Mouse (Mus musculus): Measurements from ENCODE around the gene Pde1a. TPM values are rescaled to one million over a fixed set of nuclear protein-coding genes. Genes with fewer than 3 reads are reported as not detected.

Pde1a gene
- total RNA-seq, 1 experiment from 2014 or later = 0.12 TPM

DNA sequence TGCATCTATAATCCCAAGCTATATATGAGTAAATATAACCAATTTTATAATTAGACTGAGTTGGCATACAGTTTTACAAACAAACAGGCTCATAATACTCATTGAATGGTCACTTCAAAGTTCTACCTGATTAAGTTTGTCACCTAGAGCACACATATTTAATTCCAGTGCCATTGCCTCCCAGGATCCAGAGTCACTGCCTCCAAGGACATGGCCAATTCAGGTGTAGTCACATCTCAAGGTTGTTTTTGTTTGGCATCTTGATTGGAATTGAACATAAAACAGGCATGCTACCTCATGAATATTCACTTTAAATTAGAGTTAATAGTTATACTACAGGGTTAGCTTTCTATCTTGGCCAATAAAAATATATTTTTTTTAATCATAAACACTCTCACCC is 157.0 kb downstream of the Pde1a start:
- no peak for ATAC-seq (ENCODE audit: extremely low read depth, insufficient number of reproducible peaks, low FRiP score, poor library complexity, severe bottlenecking)

DNA sequence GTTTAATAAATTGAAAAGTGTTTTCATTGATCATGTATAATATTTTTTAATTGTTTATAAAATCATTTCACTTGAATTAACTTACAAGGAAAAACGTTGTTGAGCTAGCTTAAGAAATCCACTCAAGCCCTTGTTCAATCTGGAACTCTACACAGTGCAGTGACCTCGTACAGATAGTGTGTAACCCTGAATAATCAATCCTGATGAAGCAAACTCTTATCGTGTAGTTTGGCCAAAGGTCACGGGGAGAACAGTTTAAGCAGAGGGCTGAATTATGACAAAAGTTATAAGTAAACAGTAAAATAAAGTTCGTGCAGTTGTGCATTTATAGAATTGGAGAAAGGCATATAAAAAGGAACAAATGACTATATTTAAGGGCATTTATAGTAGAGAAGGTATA is 159.7 kb downstream of the Pde1a start:
- no peak for ATAC-seq (ENCODE audit: extremely low read depth, insufficient number of reproducible peaks, low FRiP score, poor library complexity, severe bottlenecking)

DNA sequence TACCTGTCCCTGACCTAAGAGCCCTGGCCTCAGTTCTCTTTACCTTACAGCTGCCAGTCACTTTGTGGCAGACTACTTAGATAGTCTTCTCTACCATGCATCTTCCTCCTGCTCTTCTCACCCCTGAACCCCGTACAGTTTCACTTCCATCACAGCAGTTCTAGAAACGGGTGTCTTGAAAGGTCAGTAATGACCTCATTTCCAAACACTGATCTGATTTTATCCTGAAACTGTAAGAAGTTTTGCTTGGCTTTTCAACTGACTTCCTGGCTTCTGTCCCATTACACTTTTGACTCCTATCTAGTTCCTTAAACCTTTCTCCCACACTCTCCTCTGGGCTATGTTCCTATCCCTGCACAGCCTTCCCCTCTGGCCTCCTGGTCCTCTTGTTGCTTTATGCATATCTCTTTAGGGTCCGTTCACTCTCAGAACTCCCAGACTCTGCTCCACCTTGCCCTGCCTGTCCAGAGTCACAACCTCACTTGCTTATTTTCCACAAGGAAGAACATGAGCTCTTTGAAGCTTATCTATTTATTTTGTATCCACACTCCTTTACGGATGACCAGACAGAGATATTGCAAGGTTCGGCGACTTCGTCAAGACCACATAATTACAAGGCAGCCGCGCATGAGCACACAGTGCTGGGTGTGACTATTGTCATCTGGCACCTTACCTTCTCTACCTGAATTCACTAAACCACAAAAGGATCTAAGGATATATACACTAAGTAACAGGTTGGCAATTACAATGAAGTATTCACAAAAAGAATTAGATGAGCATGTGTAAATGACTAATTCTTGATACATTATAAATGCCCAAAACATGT is 162.4 kb downstream of the Pde1a start:
- ATAC-seq (ENCODE audit: extremely low read depth, insufficient number of reproducible peaks, low FRiP score, poor library complexity, severe bottlenecking) = no peak

DNA sequence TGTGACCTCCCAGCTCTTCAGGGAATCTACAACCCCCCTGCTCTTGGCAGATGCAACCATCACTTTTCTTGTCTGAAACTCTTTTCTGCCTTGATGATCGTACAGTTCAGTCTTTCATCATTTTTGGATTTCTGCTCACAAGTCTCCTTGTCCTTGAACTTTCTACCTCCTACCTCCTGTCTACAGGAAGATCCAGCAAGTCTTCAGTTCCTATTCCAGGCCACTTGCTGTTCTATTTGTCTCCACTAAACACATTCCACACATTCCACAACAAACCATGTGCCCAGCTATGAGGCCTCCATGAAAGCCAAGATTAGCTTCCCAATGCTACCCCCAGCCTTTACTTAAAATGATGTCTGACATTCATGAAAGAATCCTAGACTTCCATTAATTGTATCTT is 163.2 kb downstream of the Pde1a start:
- no peak for ATAC-seq (ENCODE audit: extremely low read depth, insufficient number of reproducible peaks, low FRiP score, poor library complexity, severe bottlenecking)

DNA sequence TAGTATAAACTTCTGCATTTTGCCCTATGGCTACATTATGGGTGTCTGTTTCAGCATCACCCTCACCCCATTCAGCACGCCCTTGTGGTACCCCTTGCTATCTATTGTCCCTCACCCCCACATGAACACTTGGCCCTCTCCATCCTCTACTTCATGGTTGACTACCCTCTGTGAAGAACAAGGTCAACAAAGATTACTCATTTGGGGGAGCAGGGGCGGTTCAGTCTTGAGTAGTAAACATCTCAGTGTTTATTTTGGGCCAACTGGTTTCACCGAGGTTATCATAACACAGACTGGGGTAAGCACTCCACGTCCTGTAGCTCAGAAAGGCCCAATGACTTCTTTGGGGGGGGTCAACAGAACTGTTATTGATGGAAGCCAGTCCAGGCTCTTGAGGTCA is 164.3 kb downstream of the Pde1a start:
- no peak for ATAC-seq (ENCODE audit: extremely low read depth, insufficient number of reproducible peaks, low FRiP score, poor library complexity, severe bottlenecking)

DNA sequence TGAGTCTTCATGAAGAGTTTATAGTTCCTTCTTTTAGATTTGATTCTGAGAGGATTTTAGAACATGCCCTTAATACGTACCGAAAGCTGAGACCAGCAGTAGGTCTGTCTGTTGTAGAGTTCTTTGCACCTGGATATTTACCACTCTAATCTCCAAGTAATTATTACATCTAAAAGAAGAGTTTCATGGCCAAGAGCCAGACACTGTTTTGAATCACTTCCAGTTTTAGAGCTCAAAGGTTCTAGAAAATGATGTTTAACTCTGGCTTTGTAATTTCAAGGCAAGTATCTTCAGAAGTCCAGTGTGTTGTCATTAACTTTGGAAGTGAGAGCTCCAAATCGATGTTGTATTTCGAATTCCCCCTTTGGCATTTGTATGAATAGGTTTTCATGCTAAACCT is 167.8 kb downstream of the Pde1a start:
- no peak for ATAC-seq (ENCODE audit: extremely low read depth, insufficient number of reproducible peaks, low FRiP score, poor library complexity, severe bottlenecking)

DNA sequence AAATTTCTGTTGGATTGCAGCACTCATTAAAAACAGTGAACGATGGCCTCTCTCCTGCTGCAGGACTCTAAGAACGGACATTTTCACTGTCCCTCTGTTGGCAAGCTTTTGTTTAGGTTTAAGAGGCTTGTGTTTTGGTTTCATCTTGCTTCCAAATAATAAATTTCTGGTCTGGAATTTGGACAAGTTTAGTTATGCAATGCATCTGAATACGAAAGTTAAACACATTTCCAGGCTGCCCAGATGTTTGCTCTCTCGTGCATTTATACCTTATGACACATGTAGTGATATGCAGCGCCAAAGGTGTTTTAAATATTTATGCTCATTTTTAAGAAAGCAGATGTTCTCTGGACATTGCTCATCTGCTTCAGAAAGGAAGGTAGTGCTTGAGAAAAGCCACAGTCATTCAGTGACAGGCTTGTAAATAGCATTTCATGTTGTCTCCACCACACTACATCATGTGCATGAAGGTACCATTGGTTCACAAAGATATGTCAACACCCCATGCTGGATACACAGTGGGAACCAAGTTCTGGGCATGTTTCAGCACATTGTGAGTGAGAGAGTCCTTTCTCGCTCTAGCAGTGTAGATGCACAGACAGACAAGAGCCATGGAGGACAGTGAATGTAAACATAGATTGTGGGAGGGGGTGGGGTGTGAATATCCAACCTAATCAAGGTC is 171.5 kb downstream of the Pde1a start:
- no peak for ATAC-seq (ENCODE audit: extremely low read depth, insufficient number of reproducible peaks, low FRiP score, poor library complexity, severe bottlenecking)

DNA sequence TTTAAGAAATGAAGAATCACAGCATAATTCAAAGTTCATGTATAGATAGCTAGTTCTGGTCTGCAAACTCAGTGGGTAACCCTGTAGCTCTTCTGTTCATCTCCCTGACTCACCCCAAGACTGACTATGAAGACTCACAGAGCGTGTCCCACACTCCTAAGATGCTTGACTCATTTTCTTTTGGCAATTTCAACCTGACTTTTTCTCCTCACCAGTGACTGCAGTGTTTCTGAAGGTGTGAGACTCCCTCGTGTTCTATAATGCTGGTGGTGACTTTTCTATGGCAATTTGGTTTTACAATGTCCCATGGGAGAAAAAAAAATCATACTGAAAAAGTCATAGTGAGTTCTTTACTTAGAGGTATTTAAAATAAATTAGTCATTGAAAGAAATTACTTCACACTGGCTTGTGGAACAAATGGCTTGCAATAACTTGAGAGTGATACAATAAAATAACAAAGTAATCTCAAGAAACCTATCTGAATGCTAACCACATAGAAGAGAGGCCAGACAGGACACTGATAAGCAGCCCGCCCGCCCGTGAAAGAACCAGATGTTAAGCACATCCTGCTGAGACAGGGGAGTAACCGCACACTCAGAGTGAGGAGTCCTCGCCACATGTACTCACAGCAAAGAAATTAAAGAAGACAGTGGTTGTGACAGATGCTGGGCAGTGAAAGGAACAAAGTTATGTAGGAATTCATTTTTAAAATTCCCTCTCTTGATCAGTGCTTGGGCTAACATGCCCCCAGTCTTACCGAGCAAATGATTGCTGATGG is 183.2 kb downstream of the Pde1a start:
- ATAC-seq (ENCODE audit: extremely low read depth, insufficient number of reproducible peaks, low FRiP score, poor library complexity, severe bottlenecking) = no peak

DNA sequence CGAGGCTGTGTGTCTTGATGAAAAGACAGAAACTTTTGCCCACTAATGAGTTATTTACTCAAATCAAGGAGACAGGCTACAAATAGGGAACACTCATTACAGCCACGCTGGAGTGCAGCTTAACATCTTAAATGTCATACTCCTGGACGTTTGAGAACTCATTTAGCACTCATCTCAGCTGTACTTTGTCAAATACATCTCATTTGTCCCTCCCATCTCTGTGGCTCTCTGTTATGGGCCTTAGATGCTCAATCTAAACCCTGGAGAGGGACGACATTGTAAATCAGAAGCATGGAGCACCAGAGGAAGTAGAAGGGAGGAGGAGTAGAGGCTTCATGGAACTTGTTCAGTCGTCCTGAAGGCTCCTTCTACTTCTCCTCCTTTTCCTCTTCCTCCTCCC is 194.6 kb downstream of the Pde1a start:
- no peak for ATAC-seq (ENCODE audit: extremely low read depth, insufficient number of reproducible peaks, low FRiP score, poor library complexity, severe bottlenecking)

DNA sequence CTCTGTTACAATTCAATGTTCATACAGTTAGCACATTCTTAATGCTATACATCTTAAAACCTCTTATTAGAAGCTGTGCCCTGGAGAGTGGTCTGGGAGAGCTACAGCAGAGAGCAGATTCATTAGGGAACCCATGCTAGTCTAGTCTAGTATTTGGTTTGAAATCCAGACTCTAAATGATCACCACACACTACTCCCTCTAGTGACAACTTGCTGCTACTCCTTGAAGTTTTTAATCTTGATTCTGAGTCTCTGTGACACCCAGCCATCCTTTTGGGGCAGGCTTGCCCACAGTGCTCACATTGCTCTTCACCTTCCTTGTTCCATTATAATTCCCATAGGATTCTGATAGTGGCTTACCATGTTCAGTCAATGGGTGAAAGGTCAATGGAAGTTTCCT is 206.9 kb downstream of the Pde1a start:
- ATAC-seq (ENCODE audit: extremely low read depth, insufficient number of reproducible peaks, low FRiP score, poor library complexity, severe bottlenecking) = no peak

DNA sequence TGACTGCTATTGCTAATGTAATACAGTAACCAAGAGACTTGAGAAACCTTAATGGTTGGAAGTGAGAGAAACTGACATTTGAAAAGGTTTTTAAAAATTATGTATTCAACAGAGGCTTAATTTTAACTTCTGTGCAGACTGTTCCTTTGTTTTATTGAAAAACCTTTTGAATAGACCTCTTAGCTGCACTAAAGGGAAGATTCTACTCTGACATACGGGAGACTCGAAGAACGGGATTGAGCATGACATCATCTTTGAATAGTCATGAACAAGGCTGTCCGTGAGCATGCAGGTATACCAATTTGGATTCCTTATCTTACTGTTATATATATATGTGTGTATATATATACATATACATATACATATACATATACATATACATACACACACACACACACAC is 207.9 kb downstream of the Pde1a start:
- ATAC-seq (ENCODE audit: extremely low read depth, insufficient number of reproducible peaks, low FRiP score, poor library complexity, severe bottlenecking) = no peak

DNA sequence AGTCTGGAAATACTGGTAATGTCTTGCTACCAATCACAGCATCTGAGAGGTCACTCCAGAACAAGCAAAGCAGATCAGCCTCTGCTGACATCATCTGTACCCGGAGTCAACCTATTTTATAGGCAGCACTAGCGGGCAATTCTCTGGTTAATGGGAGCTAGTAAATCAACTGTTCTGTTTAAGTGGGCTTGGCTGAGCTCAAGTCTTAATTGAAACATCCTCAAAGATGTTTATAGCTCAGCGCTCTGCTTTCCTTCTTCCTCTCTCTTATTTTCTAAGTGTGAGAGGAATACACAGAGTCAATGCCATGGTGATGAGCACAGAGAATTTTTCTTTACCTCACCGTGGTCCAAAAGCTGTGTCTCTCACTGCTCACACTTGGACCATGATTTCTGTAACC is 208.8 kb downstream of the Pde1a start:
- no peak for ATAC-seq (ENCODE audit: extremely low read depth, insufficient number of reproducible peaks, low FRiP score, poor library complexity, severe bottlenecking)

DNA sequence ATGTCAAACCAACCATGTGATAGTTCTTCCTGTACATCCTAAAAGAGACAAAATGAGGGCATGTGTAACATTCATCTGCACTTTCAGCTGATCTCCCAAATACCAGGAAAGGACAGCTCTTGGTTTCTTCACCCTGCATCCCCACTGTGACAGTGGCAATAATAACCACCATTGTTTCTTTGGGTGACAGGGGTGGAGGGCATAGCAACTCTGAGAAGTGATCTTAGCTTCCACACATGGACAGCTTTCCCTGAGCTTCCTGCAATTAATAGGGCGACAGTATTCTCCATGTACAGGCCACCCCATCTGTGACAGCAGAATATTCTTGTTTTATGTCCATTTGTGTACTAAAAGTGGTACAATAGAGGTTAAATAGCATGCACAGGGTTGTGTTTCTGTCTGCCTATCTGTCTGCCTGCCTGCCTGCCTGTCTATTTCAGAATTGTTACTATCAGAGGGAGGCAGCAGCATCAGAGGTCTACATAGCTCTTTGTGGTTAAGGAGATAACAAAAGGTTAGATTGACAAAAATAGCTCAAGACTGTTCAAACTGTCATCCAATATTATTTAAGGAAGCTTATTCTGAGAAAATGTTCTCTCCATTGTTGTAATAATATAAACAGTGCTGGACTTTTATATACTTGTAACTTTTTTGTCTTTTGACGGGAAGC is 227.3 kb downstream of the Pde1a start:
- ATAC-seq (ENCODE audit: extremely low read depth, insufficient number of reproducible peaks, low FRiP score, poor library complexity, severe bottlenecking) = no peak

DNA sequence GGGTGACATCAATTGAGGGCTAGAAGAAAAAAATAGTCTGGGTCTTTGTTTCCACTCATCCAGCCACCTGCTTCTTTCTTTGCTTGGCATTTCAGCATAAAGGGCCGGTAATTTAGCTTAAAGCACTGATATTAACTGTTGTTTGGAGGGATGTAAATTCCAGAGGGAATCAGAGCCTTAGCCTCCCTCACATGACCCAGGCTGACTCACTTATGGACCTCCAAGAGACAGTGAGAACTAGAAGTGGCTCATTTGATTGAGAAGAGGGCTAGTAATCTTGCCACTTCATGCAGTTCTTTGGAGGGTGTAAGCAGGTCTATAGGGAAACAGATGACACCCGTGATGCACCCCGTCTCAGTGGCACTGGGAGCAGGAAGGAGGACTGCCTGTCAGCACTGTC is 230.7 kb downstream of the Pde1a start:
- ATAC-seq (ENCODE audit: extremely low read depth, insufficient number of reproducible peaks, low FRiP score, poor library complexity, severe bottlenecking) = no peak

DNA sequence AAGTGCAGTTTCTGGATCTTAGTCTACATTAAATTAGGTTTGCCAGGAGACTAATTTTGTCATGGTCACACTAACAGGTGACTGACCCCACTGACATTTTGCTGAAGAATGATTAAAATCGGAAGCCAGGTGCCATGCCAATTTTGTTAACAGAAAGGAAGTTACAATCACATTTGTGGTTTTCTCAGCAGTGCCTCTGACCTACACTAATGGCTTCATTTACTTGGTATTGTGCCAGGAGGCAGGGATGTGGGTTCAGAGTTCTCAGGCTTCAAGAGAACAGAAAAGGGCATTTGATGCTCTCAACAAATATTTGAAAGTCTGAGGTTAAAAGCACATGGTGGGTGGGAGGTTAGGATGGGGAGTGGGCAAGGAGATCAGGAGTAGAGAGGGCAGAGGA is 236.4 kb downstream of the Pde1a start:
- no peak for ATAC-seq (ENCODE audit: extremely low read depth, insufficient number of reproducible peaks, low FRiP score, poor library complexity, severe bottlenecking)

DNA sequence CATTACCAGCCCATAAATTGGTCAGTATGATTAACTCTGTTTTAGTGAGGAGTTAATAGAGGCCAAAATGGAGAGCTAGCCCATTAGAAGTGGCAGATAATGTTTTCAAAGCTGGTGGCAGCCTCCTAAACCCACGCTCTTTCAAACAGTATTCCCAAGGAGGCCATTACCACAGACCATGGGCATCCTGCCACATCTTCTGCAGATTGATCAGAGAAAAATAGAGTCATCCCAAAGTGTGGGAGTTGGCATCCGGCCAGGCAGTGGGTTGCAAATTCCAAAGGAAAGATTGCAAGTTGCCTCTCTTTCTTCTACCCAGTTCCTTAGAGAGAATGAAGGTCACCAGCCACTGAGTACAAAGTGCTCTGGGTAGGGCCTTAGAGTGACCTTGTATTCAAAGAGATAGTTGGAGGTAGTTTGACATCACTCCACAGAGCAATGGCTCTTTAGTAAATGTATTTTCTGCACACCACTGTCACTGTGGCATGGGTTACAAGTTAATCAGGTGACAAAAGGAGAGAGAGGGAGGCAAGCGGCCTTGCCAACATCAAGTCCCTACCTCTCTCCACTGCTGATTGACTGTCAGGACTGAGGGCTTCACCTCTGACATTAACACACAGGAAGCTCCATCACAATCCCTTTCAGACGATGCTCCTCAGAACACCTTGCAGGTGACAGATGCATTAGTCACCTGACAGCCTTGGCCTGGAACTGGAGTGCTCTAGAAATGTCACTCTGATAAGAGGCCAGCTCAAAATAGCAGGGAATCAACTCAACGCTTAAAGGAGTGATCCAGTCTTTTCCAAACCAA is 237.3 kb downstream of the Pde1a start:
- ATAC-seq (ENCODE audit: extremely low read depth, insufficient number of reproducible peaks, low FRiP score, poor library complexity, severe bottlenecking) = no peak

DNA sequence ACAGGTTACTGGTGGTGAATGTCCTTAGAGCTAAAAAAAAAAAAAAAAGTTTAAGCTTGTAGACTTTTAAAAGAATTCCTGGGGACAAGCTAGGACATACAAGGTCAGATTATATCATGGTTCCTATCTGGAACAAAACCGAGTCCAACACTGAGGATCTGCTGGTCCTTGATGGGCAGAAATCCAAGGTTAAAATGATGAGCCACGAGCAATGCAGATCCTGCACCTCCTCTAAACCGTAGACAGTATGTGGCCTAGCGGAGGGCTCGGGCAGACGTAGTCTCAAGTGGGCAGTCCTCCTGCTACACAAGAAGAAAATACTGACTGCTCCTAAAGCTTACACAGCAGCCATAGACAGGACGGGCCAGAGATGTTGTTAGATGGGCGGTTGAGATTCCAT is 238.5 kb downstream of the Pde1a start:
- ATAC-seq (ENCODE audit: extremely low read depth, insufficient number of reproducible peaks, low FRiP score, poor library complexity, severe bottlenecking) = no peak

DNA sequence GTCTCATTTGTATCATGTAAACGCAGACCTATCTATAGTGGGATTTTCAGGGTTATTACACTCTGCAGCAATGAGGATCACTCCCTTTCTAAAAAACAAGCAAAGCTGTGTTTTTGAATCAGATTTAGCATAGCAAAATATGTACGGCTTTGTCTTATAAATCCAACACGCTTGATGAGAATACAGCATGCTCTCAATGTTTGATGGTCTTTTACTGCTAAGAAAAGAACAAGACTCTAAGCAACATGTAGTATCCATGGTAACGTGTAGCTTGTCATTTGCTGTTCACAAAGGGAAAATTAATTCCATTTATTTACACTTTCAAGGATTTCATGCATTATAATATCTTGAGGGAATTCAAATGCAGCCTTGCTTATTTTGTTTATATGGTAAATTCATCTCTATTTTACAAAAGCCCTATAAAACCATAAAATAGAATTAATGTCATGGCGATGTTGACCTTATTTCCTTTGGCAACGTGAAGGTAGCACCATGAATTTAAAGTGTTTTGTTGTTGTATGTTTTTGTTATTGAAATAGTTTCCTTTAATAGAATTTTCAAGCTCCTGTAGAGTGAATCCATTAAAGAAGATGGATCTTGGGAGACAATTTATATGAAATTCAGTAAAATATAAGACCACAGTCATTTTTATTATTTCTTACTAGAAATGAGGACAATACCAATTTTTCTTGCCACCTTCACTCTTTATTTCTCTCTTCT is 245.5 kb downstream of the Pde1a start:
- ATAC-seq (ENCODE audit: extremely low read depth, insufficient number of reproducible peaks, low FRiP score, poor library complexity, severe bottlenecking) = no peak

Measured in neutrophil, adult 5-6 weeks (primary cell).